Comparison of ENCODE assay signal across 7 mouse cellular contexts in genomic region chr1:75435475-75436328, GRCm38 (mm10). TPM values are rescaled to one million over a fixed set of nuclear protein-coding genes. Genes with fewer than 3 reads are reported as not detected.
A peak's percentile ranks its signal among the peaks of the same experiment; 100 is the strongest.
DNase-seq lines count a peak whose midpoint lies in the region; ATAC-seq lines count a peak whose summit lies in the region.

Gene Gmppa (plus strand): TSS chr1:75435930.

- H3K4me3 ChIP-seq in intestine, embryonic 16.5 days (ENCODE audit: low read length): peak within 1 kb of the TSS; percentile 66
- peak within 1 kb of the TSS; percentile 71 for H3K4me3 ChIP-seq in midbrain, embryonic 10.5 days

- no peaks in the 10 kb centered on the region for H3K27me3 ChIP-seq in intestine, embryonic 16.5 days (replicated peaks; ENCODE audit: control insufficient read depth, insufficient read depth, low read length)
- H3K27me3 ChIP-seq in midbrain, embryonic 10.5 days (ENCODE audit: low read depth, poor library complexity, severe bottlenecking): peaks cover 12% of the 10 kb centered on the region; the same call in 1 of the 2 replicates

- 5% methylated on average over 28 of the region's 28 CpGs for WGBS in intestine, embryonic 16.5 days
- WGBS in midbrain, embryonic 10.5 days: 8% methylated on average over 28 of the region's 28 CpGs

- ATAC-seq in intestine, embryonic 16.5 days: peak; percentile 88

- intact Hi-C loops in left cerebral cortex, postnatal 36 days (cut with DNase I): no loop called here

- H3K27ac ChIP-seq in intestine, embryonic 16.5 days (ENCODE audit: low read length): peak within 1 kb of the TSS; percentile 39; the same call in 1 of the 2 replicates
- peak within 1 kb of the TSS; percentile 83 for H3K27ac ChIP-seq in midbrain, embryonic 10.5 days (replicated peaks)

- peak; percentile 88 for DNase-seq in adrenal gland, postnatal 10 days
- DNase-seq in embryo, embryonic 11.5 days (ENCODE audit: low read depth, low spot score): peak; percentile 78
- peak; percentile 47 for DNase-seq in gonadal fat pad, adult 2 months (ENCODE audit: low read depth)
- DNase-seq in left cerebral cortex, postnatal 36 days (ENCODE audit: low spot score in 2 of 2): peak; percentile 80 to 82
- DNase-seq in midbrain, embryonic 10.5 days (ENCODE audit: low spot score): peak; percentile 81
- DNase-seq in skeletal muscle tissue, adult 2 months (ENCODE audit: low read depth, low spot score): peak; percentile 79

- H3K9ac ChIP-seq in intestine, embryonic 16.5 days (ENCODE audit: low read depth, low read length): peak within 1 kb of the TSS; percentile 76

- 0 out of 2 replicates have a peak, but pooled peaks cover 4% of the 10 kb centered on the region for H3K36me3 ChIP-seq in intestine, embryonic 16.5 days (ENCODE audit: control insufficient read depth, insufficient read depth, low read length)
- peaks cover 10% of the 10 kb centered on the region for H3K36me3 ChIP-seq in midbrain, embryonic 10.5 days

- H3K4me2 ChIP-seq in intestine, embryonic 16.5 days (ENCODE audit: low read depth, low read length): peak within 1 kb of the TSS; percentile 58

- H3K9me3 ChIP-seq in intestine, embryonic 16.5 days (ENCODE audit: control insufficient read depth, low read length): no peaks in the 10 kb centered on the region
- H3K9me3 ChIP-seq in midbrain, embryonic 10.5 days (replicated peaks): no peaks in the 10 kb centered on the region

- H3K4me1 ChIP-seq in intestine, embryonic 16.5 days (ENCODE audit: control insufficient read depth, insufficient read depth, low read length): peaks cover 19% of the 10 kb centered on the region
- H3K4me1 ChIP-seq in midbrain, embryonic 10.5 days: peaks cover 50% of the 10 kb centered on the region

RNA-seq across cellular contexts. Expression of gene Gmppa, which starts in this region (rescaled TPM):
- 10 to 100 TPM; 58.6 to 61.8 TPM for total RNA-seq in adrenal gland, postnatal 10 days (2021)
- 161 and 183 TPM in 2 replicates for polyA plus RNA-seq in gonadal fat pad, adult 2 months (2012; rRNA removed)
- 134 and 137 TPM in 2 replicates for polyA plus RNA-seq in intestine, embryonic 16.5 days (2015; fragmentation: Nextera tagmentation; extraction: Ambion mirVana)
- total RNA-seq in left cerebral cortex, postnatal 36 days (2021): 10 to 100 TPM; 50.0 to 59.0 TPM
- polyA plus RNA-seq in midbrain, embryonic 10.5 days (2016; fragmentation: Nextera tagmentation; extraction: Ambion mirVana): 70.2 and 73.1 TPM in 2 replicates

Comparison
In these comparisons a context has a peak if more than half of its experiments do, and no peak if none do; other contexts are left out.
1. Peak in every context shown above with its lines: DNase-seq, ATAC-seq, H3K4me3 ChIP-seq and H3K27ac ChIP-seq.